Mouse (Mus musculus) midbrain, embryonic 12.5 days (tissue): ENCODE measurements at regions not wholly inside any gene's neighbourhood (a gene's known extent, or its start where the extent isn't known, plus 50 kb on each side); places are given as distances from the start of the nearest gene placed in this dataset.
"Not testable (repeated sequence)": the region's sequence is repeated elsewhere in the genome, so short reads cannot be mapped to it uniquely, and the experiment has no call there.

Source experiments
- ATAC-seq: fragments of 200-750 bp; cut with Nextera tagmentation; 2 replicates; pipeline ENCODE4 v1.8.0; 2017; ENCODE audit warnings: low read depth, moderate TSS enrichment, moderate library complexity; ENCODE audit not compliant: low FRiP score
- H3K27ac ChIP-seq: fragments of 300-500 bp; sonication (generic); replicated peaks from 2 replicates; pipeline ENCODE4 v1.5.1; 2016; ENCODE audit warnings: mild to moderate bottlenecking
- H3K27me3 ChIP-seq: fragments of 300-500 bp; sonication (generic); 2 replicates; pipeline ENCODE4 v1.6.1; 2016; ENCODE audit warnings: mild to moderate bottlenecking
- H3K36me3 ChIP-seq: fragments of 300-500 bp; sonication (generic); 2 replicates; pipeline ENCODE4 v1.6.1; 2016
- H3K4me1 ChIP-seq: fragments of 300-500 bp; sonication (generic); 2 replicates; pipeline ENCODE4 v1.6.1; 2016
- H3K4me2 ChIP-seq: fragments of 300-500 bp; sonication (generic); replicated peaks from 2 replicates; pipeline ENCODE4 v1.6.1; 2016; ENCODE audit warnings: mild to moderate bottlenecking, moderate library complexity
- H3K4me3 ChIP-seq: fragments of 300-500 bp; sonication (generic); 2 replicates; pipeline ENCODE4 v1.5.1; 2016; ENCODE audit warnings: mild to moderate bottlenecking
- H3K9ac ChIP-seq: fragments of 300-500 bp; sonication (generic); replicated peaks from 2 replicates; pipeline ENCODE4 v1.6.1; 2016; ENCODE audit warnings: mild to moderate bottlenecking, moderate library complexity
- H3K9me3 ChIP-seq: fragments of 300-500 bp; sonication (generic); 2 replicates; pipeline ENCODE4 v1.6.1; 2016; ENCODE audit warnings: mild to moderate bottlenecking
- WGBS: fragments of 180-500 bp; shearing (Covaris S2); methylation state at CpG from one replicate; pipeline ENCODE4 v1.1.7; 2016; 5-methylcytosine and 5-hydroxymethylcytosine counted together

DNA sequence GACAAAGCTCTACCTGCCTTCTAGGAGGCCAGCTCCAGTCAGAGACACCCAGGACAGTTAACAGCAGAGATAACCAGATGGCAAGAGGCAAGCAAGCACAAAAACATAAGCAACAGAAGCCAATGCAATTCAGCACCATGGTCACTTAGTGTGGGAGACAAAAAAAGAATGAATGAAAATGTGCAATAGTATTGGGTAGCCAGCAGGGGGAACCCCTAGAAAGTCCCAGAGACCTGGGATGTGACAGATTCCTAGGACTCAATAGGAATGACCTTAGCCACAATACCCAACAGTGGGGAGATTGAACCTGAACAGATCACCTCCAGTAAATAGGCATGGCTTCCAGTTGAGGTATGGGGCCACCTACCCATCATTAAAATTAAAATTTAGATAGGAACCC, 409.0 kb upstream of the St6gal2 start:
- no peaks in the 10 kb centered on the region for H3K27me3 ChIP-seq
- no peak overlapping the region for H3K27ac ChIP-seq
- no peaks in the 10 kb centered on the region for H3K36me3 ChIP-seq
- no peak overlapping the region for H3K4me3 ChIP-seq
- H3K4me2 ChIP-seq, result no peak overlapping the region
- no peaks in the 10 kb centered on the region for H3K9me3 ChIP-seq
- no peak overlapping the region for H3K9ac ChIP-seq
- no peaks in the 10 kb centered on the region for H3K4me1 ChIP-seq
- ATAC-seq, result peak; percentile 41; the same call in 1 of the 2 replicates

- H3K4me2 ChIP-seq, H3K27ac ChIP-seq, H3K36me3 ChIP-seq, H3K9me3 ChIP-seq, ATAC-seq, H3K27me3 ChIP-seq, H3K4me1 ChIP-seq, H3K4me3 ChIP-seq, H3K9ac ChIP-seq: not testable (repeated sequence)
- WGBS, result 88% methylated on average over 1 of the region's 1 CpGs
Observed at GRCm38 (mm10) chr17:55040216-55040615, 405.0 kb upstream of the St6gal2 start.

GRCm38 (mm10) chr17:55068420-55068819, 376.8 kb upstream of the St6gal2 start:
- Histone ChIP-seq H3K27ac (no peak overlapping the region), H3K27me3 (no peaks in the 10 kb centered on the region), H3K9me3 (no peaks in the 10 kb centered on the region), H3K4me1 (no peaks in the 10 kb centered on the region), H3K36me3 (no peaks in the 10 kb centered on the region), H3K4me2 (no peak overlapping the region), H3K4me3 (no peak overlapping the region), H3K9ac (no peak overlapping the region)
- 87% methylated on average over 3 of the region's 3 CpGs for WGBS
- ATAC-seq, result no peak

GRCm38 (mm10) chr17:55083357-55084099, 361.7 kb upstream of the St6gal2 start:
- H3K27ac ChIP-seq, result no peak overlapping the region
- H3K27me3 ChIP-seq, result no peaks in the 10 kb centered on the region
- no peaks in the 10 kb centered on the region for H3K36me3 ChIP-seq
- no peak for ATAC-seq
- no peaks in the 10 kb centered on the region for H3K9me3 ChIP-seq
- H3K4me3 ChIP-seq, result no peak overlapping the region
- H3K4me2 ChIP-seq, result no peak overlapping the region
- no peaks in the 10 kb centered on the region for H3K4me1 ChIP-seq
- H3K9ac ChIP-seq, result no peak overlapping the region
- WGBS, result 66% methylated on average over 6 of the region's 6 CpGs

DNA sequence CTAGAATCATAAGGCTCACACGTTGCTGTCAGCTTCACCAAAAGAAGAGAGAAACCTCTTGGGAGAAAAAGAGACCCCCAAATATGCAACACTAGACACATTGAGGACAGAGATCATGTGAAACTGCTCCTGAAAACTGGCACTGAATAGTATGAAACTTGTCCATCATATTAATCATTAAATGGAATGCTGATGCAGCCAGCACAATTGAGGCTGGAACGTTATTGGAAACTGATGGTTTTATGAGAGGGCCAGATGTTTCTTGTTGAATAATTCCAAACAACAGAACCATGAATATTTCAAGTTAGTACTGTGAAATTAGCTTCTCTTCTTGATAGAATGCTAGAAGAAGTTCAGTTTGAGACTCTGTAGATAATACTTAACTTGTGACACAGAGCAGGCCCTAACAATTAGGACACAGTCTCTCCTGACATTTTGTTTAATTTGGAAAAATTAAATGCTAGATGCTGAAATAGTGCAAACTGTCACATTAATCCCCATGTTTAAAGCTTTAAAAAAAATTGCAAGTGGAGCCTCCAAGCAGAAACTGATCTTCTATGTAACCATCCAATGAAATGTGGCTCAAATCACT, 354.4 kb upstream of the St6gal2 start:
- Histone ChIP-seq H3K27me3 (no peaks in the 10 kb centered on the region), H3K9ac (no peak overlapping the region), H3K9me3 (no peaks in the 10 kb centered on the region), H3K27ac (no peak overlapping the region), H3K4me1 (no peaks in the 10 kb centered on the region), H3K4me2 (no peak overlapping the region), H3K4me3 (no peak overlapping the region), H3K36me3 (no peaks in the 10 kb centered on the region)
- no peak for ATAC-seq
- WGBS, result 55% methylated on average over 2 of the region's 2 CpGs

DNA sequence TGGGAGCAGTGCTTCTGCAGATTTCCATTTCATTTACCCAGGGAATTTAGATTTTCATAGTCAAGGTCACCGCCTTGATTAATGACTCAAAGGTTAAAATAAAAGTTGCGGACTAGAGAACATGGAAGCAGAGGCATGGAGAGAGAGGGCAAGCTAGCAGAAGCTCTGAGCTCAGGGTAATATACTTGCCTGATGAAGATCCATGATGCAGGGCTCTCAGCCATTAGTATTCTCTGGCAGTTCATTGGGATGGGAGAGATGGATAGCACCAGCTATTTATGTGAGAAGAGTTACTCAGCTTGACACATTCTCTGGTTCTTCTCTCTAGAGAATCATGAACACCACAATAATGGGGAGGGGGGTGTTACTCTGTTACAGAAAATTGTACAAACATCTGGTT, 341.7 kb upstream of the St6gal2 start:
- no peaks in the 10 kb centered on the region for H3K36me3 ChIP-seq
- no peaks in the 10 kb centered on the region for H3K9me3 ChIP-seq
- ATAC-seq, result no peak
- 85% methylated on average over 2 of the region's 2 CpGs for WGBS
- no peak overlapping the region for H3K4me3 ChIP-seq
- no peaks in the 10 kb centered on the region for H3K4me1 ChIP-seq
- no peak overlapping the region for H3K9ac ChIP-seq
- H3K4me2 ChIP-seq, result no peak overlapping the region
- H3K27ac ChIP-seq, result no peak overlapping the region
- no peaks in the 10 kb centered on the region for H3K27me3 ChIP-seq

DNA sequence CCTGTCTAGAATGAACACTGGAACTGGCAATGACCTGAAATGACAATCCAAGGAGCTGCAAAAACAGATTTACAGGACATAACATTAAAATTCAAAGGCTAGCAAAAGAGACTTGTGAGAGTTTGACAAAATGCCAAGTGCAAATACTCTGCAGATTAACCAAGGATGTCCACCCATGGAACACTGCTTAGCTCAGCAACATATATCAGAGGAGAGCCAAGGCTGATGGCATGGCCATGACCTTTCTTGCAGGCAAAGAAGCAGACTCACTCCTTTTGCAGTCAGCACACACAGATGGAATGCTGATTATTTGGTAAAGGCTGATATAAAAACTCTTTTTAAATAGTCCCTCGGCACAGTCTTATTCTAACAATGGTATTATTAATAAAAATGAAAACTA, 320.3 kb upstream of the St6gal2 start:
- Histone ChIP-seq H3K4me1 (no peaks in the 10 kb centered on the region), H3K9ac (no peak overlapping the region), H3K4me3 (no peak overlapping the region), H3K36me3 (no peaks in the 10 kb centered on the region), H3K27ac (no peak overlapping the region), H3K9me3 (no peaks in the 10 kb centered on the region), H3K27me3 (no peaks in the 10 kb centered on the region), H3K4me2 (no peak overlapping the region)
- ATAC-seq, result no peak
- 91% methylated on average over 1 of the region's 1 CpGs for WGBS

DNA sequence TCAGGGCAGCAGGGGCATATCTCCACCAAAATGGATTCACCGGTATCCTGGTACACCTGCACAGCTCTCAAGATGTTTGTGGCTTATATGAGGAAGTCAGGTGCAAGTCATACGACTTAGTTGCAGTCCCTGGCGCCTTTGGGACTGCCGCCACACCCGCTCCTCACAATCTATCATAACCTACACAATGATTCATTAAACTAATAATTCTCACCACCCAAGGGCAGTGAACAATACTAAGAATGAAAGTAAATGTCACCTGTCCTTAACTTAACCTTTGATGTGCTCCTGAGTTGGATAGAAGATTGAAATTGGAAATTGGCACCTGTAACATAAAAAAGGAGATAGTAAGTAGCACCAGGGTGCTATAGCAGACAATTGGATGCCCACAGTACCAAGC, 315.1 kb upstream of the St6gal2 start:
- ATAC-seq, H3K27me3 ChIP-seq, H3K4me1 ChIP-seq, H3K9ac ChIP-seq, H3K36me3 ChIP-seq, H3K4me3 ChIP-seq, H3K27ac ChIP-seq, H3K9me3 ChIP-seq, H3K4me2 ChIP-seq: not testable (repeated sequence)
- WGBS, result 92% methylated on average over 5 of the region's 5 CpGs
